Mouse (Mus musculus): ENCODE data around the gene Ap1b1.
A peak's percentile ranks its signal among the peaks of the same experiment; 100 is the strongest.

Gene Ap1b1

DNA sequence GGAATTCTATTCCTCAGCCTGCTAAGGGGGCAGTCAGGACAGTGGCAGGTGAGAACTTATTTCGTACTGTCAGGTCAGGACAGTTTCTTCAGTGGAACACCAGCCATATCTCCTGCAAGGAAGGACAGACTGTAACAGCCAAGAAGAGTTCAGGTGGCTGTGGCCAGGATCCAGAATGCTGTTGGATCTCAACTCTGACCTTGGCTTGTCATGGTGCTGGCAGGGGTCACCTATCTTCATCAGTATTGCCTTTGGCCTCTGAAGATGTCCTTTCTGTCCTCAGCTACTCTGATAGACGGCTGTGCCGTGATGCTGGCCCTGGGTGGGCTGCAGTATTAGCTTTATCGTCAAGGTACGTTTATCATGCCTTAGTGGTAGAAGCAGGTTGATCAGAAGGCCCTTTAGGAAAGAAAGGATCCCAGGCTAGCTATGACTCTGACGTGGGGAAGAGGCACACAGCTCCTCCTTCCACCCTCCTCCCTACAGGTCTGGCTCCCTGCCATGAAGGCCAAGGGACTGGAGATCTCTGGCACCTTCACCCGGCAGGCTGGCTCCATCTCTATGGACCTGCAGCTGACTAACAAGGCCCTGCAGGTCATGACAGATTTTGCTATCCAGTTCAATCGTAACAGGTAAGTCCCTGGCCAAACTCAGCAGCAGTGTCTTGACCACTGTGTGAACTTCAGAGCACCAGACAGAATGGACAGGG is 50.7 kb downstream of the Ap1b1 start:
- DNase-seq = no peak

DNA sequence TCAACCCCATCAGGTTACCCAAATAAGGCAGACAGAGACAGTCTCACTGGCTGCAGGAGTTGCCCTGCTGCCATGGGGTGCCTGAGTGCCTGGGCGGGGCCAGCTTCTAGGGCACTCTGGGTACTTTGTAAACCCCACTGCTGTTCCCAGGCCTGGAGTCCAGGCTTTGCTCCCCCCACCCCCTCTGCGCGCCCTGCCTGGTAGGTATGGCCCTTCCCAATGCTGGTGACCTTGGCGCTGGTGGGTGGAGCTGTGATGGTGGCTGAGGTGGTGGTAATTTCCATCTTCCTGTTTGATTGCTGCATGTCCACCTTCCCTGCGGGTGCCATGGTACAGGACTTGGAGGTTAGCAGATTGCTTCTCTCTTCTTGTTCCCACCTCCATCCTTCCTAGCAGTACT is 54.0 kb downstream of the Ap1b1 start:
- DNase-seq = no peak

DNA sequence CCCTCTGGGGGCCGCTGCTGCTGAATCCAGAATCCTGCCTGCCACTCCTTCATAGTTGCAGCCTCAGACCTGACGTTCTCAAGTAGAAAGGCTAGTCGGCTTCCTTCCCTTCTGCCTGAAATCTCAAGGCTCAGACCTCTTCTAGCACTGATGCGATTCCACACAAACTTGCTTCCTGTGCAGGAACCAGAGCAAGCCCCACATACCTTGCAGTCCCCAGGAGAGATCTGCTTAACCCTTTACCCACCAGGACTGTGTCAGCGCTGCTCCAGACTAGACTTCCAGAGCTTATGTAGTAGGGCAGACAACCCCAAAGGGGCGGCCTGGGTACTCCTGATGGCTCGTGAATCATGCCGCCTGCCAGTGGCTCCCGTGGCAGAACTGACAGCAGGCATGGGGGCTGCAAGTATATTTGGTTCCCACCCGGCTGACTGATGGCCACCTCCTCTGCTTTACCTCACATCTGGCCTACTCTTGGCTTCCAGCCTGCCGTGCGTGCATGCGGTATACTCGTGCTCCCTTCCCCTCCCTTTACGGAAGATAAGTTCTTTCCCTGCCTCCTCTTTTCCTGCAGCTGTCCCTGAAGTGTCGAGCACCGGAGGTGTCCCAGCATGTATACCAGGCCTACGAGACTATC is 54.6 kb downstream of the Ap1b1 start:
- peak; percentile 87 for DNase-seq

DNA sequence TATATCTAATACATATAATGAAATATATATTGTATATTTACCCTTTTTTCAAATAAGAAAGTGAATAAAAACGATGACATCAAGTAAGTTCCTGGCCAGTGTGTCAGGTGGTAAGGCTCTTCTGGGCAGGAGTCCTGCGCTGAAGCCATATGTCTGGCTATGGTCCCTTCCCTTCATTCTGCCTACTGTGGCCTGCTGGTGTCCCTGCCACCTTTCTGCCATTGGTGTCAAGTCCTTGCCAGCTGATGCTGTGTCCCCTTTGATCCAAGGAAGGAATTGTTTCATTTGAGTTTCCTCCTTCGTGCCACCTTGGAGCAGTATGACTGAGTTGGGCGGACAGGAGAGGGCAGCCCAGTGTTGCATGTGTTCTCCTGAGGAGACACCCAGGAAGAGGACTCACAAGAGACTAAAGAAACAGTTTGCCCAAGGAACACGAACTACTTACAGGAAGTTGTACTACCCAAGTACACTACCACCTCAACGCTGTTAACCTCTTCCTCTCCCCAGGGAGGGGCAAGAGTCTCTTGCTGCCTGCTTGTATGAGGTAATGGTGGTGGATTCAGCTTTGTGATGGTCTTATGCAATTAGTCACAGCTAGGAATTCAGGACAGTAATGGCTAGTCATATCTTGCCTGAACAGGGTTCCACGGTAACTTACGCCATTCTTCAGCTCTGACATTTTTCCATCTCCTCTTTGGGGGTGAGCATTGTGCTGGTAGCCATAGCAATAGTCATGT is 56.2 kb downstream of the Ap1b1 start:
- DNase-seq = no peak

DNA sequence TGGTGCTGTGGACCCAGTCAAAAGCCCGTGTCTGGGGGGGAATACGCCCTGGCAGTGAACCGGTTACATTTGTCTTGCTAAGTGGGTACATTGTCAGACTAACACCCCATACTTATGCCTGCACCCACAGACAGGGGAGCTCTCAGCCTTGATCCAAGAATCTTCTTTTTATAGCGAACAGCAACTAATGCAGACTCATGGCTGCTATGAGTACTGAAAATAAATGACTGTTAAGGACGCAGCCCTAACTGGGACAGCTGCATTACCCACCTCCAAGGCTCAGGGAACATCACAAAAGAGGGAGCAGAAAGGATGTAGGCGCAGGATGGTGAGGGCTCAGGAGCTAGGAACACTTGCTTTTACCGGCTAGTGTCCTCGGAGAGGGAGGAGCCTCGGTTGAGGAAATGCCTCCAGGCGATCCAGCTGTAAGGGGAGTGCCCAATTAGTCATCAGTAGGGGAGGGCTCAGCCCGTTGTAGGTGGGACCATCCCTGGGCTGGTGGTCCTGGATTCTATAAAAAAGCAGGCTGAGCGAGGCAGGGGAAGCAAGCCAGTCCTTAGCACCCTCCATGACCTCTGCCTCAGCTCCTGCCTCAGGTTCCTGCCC is 59.8 kb downstream of the Ap1b1 start:
- DNase-seq = peak; percentile 65

DNA sequence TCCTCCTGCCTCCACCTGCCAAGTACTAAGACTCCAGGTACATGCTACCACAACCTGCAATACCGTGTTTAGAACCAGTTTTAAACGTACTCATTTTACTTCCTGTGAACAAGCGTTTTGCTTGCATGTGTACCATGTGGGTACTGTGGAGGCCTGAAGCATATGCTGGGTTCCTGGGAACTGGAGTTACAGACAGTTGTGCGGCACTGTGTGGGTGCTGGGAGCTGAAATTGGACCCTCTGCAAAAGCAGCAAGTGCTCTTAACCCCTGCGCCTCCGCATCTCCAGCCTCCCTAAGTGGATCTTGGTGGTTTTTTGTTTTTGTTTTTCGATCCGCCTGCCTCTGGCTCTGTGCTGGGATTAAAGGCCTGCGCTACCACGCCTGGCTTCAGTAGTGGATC is 65.0 kb downstream of the Ap1b1 start:
- no peak for DNase-seq

DNA sequence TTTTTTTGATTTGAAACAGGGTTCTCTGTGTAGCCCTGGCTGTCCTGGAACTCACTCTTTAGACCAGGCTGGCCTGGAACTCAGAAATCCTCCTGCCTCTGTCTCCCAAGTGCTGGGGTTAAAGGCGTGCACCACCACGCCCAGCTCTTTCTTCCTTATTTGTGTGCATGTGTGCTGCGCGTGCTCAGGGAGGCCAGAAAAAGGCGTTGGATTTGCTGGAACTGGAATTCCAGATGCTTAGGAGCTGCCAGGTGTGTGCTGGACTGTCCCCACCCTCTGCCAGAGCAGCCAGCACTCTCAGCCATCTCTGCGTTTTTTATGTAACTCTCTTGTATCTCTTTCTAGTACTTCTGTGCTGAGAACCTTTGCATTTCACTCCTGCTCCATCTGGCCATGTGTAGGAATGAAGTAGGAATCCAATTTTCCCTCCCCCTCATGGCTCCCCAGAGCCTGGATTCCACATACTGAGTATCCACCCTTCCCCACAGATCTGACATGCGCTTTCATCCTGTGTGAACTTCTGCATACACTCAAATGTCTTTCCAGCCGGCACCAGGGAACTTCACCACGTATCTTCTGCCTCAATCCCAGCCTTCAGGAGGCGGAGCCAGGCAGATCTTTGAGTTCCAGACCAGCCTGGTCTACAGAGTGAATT is 65.7 kb downstream of the Ap1b1 start:
- DNase-seq = peak; percentile 85

DNA sequence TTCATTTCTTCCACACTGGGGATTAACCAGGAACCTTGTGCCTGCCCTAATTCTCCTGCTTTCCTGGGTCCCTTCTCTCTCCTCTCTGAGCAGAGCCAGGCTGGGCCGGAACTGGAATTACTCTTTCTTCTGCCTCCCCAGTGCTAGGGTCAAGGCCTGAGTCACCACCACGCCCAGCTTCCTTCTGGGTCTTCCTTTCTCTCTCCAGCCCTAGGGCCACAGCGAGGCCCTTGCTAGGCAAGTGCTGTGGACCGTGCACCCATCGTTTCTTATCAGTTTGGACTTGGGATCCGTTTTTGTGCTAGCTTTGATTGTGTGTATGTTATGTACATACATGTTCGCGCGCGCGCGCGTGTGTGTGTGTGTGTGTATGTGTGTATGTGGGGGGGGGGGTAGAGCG is 67.5 kb downstream of the Ap1b1 start:
- no peak for DNase-seq

DNA sequence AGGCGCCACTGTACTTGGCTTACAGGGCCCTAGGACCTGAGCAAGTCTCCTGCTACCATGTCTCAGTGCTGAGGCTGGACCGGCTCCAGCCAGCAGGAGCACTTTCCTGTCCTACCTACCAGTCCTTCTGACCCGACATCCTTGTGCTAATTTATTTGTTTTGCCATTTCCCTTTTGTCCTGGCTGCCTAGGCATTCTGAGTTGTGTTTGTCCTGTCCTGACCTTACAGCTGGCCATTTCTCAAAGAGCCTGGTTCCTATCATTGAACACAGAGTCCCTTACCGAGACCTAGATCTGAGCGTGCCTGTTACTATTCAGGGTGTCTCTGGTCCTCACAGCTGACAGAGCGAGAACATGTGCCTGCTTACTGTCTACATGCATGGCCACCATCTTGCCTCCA is 68.2 kb downstream of the Ap1b1 start:
- DNase-seq = no peak

DNA sequence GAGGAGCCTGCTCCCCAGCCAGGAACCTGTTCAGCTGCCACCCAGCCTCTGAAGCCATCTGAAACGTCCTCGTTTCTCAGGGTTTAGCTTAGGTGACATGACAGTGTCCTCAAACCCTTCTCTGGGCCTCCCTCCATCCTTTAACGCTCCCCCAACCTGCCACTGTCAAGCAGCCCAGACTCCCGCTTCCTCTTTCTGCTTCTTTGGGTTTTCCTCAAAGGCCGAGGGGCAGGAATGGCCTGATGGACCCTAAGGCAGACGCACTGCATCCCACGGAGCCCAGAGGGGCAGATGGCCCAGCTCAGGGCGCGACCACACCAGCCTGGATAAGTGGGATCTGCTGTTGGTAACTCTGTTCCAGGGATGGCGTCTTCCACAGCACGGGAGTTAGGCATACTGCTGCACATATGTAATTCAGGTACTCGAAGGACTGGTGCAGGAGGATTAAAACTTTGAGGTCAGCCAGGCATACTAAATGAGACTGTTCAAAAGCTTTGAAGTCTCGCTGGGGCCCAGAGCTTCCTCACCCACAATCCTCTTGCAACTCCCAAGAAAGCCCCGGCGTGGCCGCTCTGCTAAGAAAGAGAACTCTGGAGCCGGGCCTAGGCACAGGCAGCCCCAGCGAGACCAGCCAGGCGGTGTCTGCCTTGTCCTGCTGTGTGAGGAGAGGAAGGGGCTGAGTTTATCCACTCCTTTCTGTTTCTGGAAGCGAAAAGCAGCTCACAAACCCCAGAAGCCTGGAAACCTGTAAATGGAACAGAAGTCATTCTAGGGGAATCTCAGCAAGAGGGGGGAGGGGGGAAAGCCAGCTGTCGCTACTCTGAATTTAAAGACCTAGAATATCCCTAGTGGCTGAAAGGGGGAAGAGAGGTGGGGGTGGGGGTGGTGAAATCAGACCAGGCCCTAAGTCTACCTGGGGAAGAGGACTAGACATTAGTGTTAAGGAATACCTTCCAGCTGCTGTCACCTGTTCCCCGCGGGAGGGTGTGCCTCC is 69.6 kb downstream of the Ap1b1 start:
- no peak for DNase-seq

DNA sequence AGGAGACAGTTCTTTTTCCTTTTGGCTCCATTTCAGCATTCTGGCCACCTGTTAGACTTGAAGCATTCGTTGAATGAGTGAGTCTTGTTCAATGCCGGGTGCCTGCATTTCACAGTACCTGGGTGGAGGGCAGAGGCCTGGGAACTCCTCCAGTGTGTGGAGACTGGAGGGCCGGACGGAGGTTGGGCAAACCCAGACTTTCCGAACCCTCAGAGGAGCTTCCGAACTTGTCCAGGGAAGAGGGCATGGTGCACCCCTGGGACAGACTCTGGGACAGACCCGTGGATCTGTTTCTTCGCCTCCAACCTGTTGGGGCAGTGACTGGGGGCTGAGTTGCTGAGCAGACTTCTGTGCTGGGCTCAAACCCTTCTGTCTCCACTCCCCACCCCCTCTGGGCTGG is 70.4 kb downstream of the Ap1b1 start:
- DNase-seq = no peak

DNA sequence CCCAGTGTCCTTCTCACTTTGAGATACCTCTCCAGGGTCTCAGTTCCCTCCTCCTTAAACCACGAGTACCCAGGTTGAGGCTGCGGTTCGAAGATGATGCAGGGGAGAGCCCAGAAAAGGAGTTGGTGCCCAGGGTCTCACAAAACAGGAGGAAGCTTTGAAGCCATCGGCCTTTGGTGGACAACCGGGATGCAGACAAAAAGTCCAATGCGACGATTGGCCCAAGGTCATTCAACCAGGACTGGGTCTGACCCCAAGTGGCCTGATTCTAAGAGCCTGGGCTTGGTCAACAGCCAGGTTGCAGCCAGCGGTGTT is 70.9 kb downstream of the Ap1b1 start:
- no peak for DNase-seq

DNA sequence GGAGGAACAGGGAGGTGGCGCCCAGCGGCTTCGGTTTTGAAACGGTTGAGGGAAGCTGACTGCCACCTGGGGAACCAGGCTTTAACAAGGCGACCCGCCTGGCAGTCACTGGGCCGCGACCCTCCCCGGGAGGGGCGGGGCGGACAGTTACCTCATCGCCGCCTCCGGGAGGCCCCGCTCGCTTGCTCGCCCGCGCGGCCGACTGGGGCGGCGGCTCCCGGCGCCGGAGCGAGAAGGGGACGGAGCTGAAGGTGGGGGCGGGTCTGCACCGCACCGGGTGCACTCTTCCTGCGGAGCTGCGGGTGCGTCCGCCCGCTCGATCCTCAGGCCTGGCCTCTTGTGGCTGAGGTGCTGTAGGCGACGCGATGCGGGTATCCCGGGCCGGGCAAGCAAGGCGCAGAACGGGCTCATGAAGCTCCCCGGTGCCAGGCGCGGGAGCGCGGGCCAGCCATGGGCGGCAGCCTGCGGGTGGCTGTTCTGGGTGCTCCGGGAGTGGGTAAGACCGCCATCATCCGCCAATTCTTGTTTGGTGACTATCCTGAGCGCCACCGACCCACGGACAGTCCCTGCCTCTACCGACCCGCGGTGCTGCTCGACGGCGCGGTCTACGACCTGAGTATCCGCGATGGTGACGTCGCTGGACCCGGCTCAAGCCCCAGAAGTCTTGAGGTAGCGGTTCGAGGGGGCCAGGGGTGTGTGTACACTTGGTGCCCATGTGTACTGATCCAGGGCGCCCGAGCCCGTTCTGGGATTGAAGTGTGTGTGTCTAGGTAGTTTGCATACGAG is 71.4 kb downstream of the Ap1b1 start, which contains the start of gene Rasl10a:
Rasl10a (plus strand) TSS at position 273 of the 786 bp plus-strand sequence.
- peak; percentile 62 for DNase-seq

DNA sequence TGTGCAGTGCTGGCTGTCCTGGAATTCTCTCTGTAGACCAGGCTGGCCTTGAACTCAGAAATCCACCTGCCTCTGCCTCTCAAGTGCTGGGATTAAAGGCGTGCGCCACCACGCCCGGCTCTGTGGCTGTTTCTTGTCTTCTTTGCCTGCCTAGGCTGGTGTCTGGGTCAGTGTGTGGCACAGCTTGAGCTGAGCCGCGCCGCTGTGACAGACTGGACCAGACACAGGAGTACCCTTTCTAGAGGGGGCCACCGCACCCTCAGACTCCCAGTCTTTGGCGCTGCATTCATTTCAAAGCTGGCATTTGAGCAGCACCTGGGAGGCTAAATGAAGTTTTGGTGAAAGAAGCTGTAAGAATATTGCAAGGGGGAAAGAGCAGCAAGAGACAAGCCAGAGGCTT is 72.2 kb downstream of the Ap1b1 start:
- DNase-seq = no peak

DNA sequence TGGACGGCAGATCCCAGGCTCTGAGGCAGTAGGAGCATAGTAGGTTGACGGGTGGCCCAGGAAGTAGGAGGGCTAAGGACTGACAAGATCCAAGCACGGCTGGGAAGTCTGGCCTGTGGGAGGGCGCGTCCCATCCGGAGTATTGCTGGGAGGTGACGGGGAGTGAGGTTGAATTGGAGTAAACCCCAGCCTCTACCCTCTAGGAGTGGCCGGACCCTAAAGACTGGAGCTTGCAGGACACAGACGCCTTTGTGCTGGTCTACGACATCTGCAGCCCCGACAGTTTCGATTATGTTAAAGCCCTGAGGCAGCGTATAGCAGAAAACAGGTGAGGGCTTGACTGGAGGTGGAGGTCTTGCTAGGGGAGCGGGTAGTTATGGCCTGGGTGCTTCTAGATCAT is 72.6 kb downstream of the Ap1b1 start:
- DNase-seq = no peak

DNA sequence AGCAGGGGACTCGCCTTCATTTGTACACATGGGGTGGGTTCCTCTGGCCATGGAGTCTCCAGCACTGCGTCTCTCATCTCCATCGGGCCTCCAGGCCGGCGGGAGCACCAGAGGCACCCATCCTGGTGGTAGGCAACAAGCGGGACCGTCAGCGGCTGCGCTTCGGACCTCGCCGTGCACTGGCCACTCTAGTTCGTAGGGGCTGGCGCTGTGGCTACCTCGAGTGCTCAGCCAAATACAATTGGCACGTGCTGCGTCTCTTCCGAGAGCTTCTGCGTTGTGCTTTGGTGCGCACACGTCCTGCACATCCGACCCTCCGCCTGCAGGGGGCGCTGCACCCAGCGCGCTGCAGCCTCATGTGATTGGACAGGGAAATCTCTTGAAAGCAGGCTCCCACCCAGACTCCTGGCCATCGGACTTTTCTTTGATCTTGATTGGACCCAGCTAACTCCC is 73.1 kb downstream of the Ap1b1 start:
- DNase-seq = peak; percentile 63

DNA sequence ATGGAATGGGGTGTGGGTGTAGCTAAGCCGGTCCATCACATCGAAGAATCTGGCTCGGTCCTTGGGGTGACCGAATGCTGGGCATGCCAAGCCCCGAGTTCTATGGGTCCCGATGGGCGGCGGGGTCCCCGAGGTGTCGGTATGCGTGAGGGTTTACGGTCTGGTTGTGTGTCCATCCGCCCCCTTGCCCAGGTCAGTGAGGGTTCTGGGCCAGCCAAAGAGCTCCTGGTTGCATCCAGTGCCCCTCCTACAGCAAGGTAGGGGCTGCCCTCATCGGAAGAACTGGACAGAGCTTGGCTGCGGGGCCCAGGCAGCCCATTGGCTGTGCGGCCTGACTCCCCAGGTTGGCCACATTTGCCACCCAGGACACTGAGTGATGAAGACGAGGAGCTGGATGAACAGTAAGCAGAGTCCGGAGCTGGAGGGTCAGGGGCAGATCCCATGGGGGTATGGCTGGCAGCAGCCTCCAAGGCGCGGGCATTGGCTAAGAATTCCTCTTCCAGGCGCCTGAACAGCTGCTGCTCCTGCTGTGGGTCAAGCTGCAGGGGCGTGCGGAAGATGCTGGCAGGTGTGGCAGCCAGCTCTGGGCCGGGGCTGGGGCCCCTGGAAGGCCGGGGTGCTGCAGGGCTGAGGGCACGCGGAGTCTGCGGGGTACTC is 74.3 kb downstream of the Ap1b1 start:
- no peak for DNase-seq

DNA sequence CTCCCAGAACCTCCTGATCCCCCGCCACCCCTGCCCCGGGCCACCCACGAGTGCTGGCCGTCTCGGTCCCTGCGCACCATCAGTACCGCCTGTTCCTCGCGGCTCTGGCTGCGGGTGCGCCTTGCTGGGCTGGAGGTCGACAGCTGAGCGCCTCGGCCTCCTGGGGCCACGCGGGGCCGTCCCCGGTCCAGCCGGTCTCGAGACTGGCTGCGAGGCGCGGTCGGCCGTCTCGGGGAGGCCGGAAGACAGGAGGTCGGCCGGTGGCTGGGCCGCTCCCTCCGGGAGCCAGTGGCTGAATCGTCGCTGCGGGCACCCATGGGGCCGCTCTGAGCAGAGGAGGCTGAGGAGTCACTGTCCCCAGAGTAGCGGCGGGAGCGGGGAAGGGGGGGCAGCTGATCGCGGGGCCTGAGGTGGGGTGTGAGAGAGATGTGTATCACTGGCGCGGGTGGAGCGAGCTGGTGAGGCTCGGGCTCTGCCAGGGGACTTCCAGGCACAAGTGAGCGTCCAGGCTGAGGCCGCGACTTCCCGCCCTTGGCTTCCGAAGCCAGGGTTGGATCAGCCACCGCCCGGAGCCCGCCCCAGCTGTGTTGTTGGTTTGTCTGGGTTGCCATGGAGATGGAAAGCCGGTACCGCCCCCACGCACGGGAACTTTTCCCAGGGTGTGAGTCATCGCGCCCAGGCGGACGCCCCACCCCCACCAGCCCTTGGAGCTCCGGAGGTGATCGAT is 75.0 kb downstream of the Ap1b1 start:
- peak; percentile 96 for DNase-seq

DNA sequence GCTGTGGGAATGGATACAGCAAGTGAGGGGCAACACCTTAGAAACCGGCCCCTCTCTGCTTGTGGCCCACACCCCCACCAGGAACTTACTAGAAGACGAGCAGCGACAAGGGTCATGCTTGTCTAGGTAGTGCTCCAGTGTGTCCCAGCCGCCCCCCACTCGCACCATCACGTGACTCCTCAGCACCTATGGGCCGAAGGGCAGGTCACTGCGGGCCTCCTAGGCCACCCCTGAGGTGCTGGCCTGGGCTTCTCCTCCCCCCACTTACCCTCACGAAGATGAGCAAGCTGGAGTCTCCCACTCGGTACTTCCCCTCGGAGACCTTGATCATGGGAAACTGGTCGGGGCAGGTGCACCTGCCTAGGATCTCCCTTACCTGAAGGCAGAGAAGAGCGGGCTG is 75.7 kb downstream of the Ap1b1 start:
- no peak for DNase-seq

Measured in right cerebral cortex, adult 18-20 months (tissue).